Mouse (Mus musculus) leukemia stem cell, adult 10-12 weeks (primary cell): ENCODE data around the gene Gsta1. TPM values are rescaled to one million over a fixed set of nuclear protein-coding genes. Genes with fewer than 3 reads are reported as not detected.

Source experiments
- polyA plus RNA-seq: library from polyadenylated mRNA; stranded (reverse); fragments of >175 nt; gene quantifications from 2 replicates; pipeline ENCODE4 v1.2.3, GENCODE M21; 2012; ENCODE audit warnings: low replicate concordance

Gsta1 gene
- not detected in 2 replicates for polyA plus RNA-seq

GRCm38 (mm10) chr9:78230461-78230860 lies at the start of gene Gsta1:
Gene Gsta1 (plus strand): TSS chr9:78230656.

DNA sequence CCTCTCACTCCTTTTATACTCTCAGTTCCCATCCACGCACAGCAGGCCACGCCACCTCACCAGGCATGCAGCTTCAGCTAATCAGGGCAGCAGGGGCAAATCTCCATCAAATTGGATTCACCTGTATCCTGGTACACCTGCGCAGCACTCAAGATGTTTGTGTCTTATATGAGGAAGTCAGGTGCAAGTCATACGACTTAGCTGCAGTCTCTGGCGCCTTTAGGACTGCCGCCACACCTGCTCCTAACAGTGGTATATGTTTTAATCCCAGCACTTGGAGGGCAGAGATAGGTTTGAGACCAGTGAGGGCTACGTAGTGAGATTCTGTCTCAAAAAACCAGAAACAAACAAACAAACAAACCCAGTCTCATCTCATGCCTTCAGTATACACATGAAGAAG lies 48.0 kb upstream of the Gsta1 start, which contains the start of gene Gsta4:
Gene Gsta4 (plus strand): TSS at position 301 of the 400 bp plus-strand sequence.

DNA sequence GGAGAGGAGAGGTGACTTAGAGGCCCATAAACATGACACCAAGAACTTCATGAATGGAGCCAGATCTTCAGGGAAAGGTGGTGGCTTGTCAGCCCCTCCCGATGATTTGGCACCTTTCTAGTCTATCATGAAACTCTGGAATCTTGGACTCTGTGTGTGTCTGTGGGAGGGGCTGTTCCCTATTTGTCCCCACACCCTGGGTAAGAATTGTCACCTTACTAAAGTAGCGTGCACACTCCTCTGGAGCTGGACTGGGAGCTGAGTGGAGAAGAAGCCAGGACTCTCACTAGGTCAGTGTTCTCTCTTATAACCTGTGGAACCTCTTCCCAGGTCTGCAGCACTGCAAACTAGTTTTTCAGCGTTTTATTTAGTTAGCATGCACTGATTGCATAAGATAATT lies 26.5 kb downstream of the Gsta1 start, which contains the start of gene Gm3776:
Gene Gm3776 (plus strand): TSS at position 216 of the 400 bp plus-strand sequence.

GRCm38 (mm10) chr9:78289723-78290122 lies 59.3 kb downstream of the Gsta1 start, which contains the start of gene Gm10639:
Gene Gm10639 (plus strand): TSS chr9:78289923.

Other genes with a start within 250 kb of the Gsta1 start
- gene Gcm1, start 178.7 kb upstream of the Gsta1 start, polyA plus RNA-seq: not detected in 2 replicates
- 78.7 and 92.6 TPM in 2 replicates for gene Fbxo9, start 121.6 kb upstream of the Gsta1 start, polyA plus RNA-seq
- gene Ick, start 121.5 kb upstream of the Gsta1 start, polyA plus RNA-seq: 15.1 and 15.2 TPM in 2 replicates
- 0.25 TPM in 1 of 2 replicates, not detected in the other for gene Gsta4, start 47.9 kb upstream of the Gsta1 start, polyA plus RNA-seq
- not detected in 2 replicates for gene Gm3776, start 26.5 kb downstream of the Gsta1 start, polyA plus RNA-seq
- not detected in 2 replicates for gene Gm10639, start 59.3 kb downstream of the Gsta1 start, polyA plus RNA-seq
- gene Omt2a, start 84.1 kb downstream of the Gsta1 start, polyA plus RNA-seq: not detected in 2 replicates
- gene Omt2b, start 96.9 kb downstream of the Gsta1 start, polyA plus RNA-seq: 0.23 TPM in 1 of 2 replicates, not detected in the other
- gene Gsta2, start 125.1 kb downstream of the Gsta1 start, polyA plus RNA-seq: not detected in 2 replicates
- gene Dppa5a, start 137.5 kb downstream of the Gsta1 start, polyA plus RNA-seq: not detected in 2 replicates
- gene Ooep, start 148.1 kb downstream of the Gsta1 start, polyA plus RNA-seq: not detected in 2 replicates
- 0.08 TPM in 1 of 2 replicates, not detected in the other for gene Ddx43, start 165.1 kb downstream of the Gsta1 start, polyA plus RNA-seq
- gene Cgas, start 212.6 kb downstream of the Gsta1 start, polyA plus RNA-seq: 3.6 and 4.6 TPM in 2 replicates
- gene Mto1, start 217.6 kb downstream of the Gsta1 start, polyA plus RNA-seq: 32.5 and 40.6 TPM in 2 replicates
- gene Gm17324, start 218.1 kb downstream of the Gsta1 start, polyA plus RNA-seq: 0.47 and 1.4 TPM in 2 replicates